Mouse (Mus musculus) forebrain, postnatal 0 days (tissue): ENCODE data around the gene Tmem231. TPM values are rescaled to one million over a fixed set of nuclear protein-coding genes. Genes with fewer than 3 reads are reported as not detected.
A peak's percentile ranks its signal among the peaks of the same experiment; 100 is the strongest.

ENCODE experiments used
- ATAC-seq: fragments of 200-750 bp; cut with Nextera tagmentation; 2 replicates; pipeline ENCODE4 v1.8.0; 2017; ENCODE audit warnings: mild to moderate bottlenecking, moderate library complexity
- DNase-seq: peaks from one replicate; pipeline ENCODE4 v3.0.0-alpha.2; 2015
- H3K27ac ChIP-seq: fragments of 300-500 bp; sonication (generic); 2 replicates; pipeline ENCODE4 v1.5.1; 2014; ENCODE audit warnings: low read depth, mild to moderate bottlenecking, antibody characterized with exemption, low read length, moderate library complexity, mixed read lengths
- H3K27me3 ChIP-seq: fragments of 300-500 bp; sonication (generic); 2 replicates; pipeline ENCODE4 v1.6.1; 2014; ENCODE audit warnings: mild to moderate bottlenecking, low read length, mixed read lengths; ENCODE audit not compliant: insufficient read depth
- H3K36me3 ChIP-seq: fragments of 300-500 bp; sonication (generic); 2 replicates; pipeline ENCODE4 v1.6.1; 2014; ENCODE audit warnings: mild to moderate bottlenecking, moderate library complexity; ENCODE audit not compliant: insufficient read depth
- H3K4me1 ChIP-seq: fragments of 300-500 bp; sonication (generic); 2 replicates; pipeline ENCODE4 v1.6.1; 2014; ENCODE audit warnings: antibody characterized with exemption; ENCODE audit not compliant: insufficient read depth
- H3K4me2 ChIP-seq: fragments of 300-500 bp; sonication (generic); 2 replicates; pipeline ENCODE4 v1.6.1; 2014; ENCODE audit warnings: low read depth, mild to moderate bottlenecking, moderate library complexity
- H3K4me3 ChIP-seq: fragments of 300-500 bp; sonication (generic); 2 replicates; pipeline ENCODE4 v1.5.1; 2014; ENCODE audit warnings: low read depth, low read length, mixed read lengths
- H3K9ac ChIP-seq: fragments of 300-500 bp; sonication (generic); 2 replicates; pipeline ENCODE4 v1.6.1; 2014; ENCODE audit warnings: mild to moderate bottlenecking
- H3K9me3 ChIP-seq: fragments of 300-500 bp; sonication (generic); 2 replicates; pipeline ENCODE4 v1.6.1; 2016; ENCODE audit warnings: low read length
- CTCF ChIP-seq: sonication (generic); IDR thresholded peaks from 2 replicates; pipeline ENCODE4 v1.5.1; 2016; ENCODE audit warnings: antibody characterized with exemption, control low read depth, low read depth
- WGBS: fragments of 180-500 bp; shearing (Covaris S2); extraction: QIAGEN DNeasy Blood & Tissue Kit; methylation state at CpG from one replicate; pipeline ENCODE4 v1.1.7; 2014; 5-methylcytosine and 5-hydroxymethylcytosine counted together
- polyA plus RNA-seq: library from polyadenylated mRNA; unstranded; fragments of >200 nt; fragmentation: Nextera tagmentation; extraction: Ambion mirVana; gene quantifications from 2 replicates; pipeline ENCODE4 v1.2.1, GENCODE M21; 2015
- total RNA-seq: library from RNA; depleted of rRNA; stranded (reverse); fragments of >200 nt; gene quantifications from 2 replicates; pipeline ENCODE4 v1.2.3, GENCODE M21; 2014; rRNA removed

The Tmem231 gene
- total RNA-seq (15.9 and 19.9 TPM in 2 replicates), polyA plus RNA-seq (12.3 and 14.7 TPM in 2 replicates)

DNA sequence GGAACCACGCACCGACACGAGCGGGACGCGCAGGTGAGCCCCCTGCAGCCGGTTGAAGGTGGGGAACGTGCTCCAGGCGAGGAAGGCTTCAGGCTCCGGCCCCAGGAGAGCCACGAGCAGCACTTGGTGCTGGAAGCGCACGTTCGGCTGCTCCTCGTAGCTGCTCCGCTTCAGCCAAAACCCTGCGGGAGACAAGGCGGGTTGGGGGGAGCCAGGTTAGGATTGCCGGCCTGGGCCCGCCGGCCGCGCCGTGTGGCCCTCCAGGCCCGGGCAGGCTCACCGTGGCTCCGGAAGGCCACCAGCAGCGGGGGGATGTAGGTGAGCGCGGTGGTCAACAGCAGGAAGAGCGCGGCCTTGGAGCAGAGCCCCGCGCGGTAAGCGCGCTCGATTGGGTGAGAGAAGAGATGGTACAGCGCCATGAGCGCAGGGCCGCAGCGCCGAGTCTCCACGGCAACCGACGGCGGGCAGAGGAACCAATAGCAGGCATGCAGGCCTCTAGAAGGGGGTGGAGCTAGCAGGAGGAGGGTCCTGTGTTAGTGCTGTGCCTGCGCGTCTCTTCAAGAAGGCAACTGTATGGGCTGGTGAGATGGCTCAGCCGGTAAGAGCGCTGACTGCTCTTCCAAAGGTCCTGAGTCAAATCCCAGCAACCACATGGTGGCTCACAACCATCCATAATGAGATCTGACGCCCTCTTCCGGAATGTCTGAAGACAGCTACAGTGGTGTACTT, at the start of gene Tmem231:
Gene Tmem231, minus strand, starts transcription at position 534 of the 729 bp plus-strand sequence.
- peak within 1 kb of the TSS; percentile 84 for H3K4me2 ChIP-seq
- H3K9ac ChIP-seq: peak within 1 kb of the TSS; percentile 62
- peak; percentile 93 for DNase-seq
- peaks cover 13% of the 10 kb centered on the region; the same call in 1 of the 2 replicates for H3K4me1 ChIP-seq
- peak within 1 kb of the TSS; percentile 80 for H3K27ac ChIP-seq
- no peaks in the 10 kb centered on the region for H3K36me3 ChIP-seq
- 2% methylated on average over 52 of the region's 53 CpGs for WGBS
- peak; percentile 50 for TF ChIP-seq CTCF
- H3K27me3 ChIP-seq: no peaks in the 10 kb centered on the region
- H3K4me3 ChIP-seq: peak within 1 kb of the TSS; percentile 59
- ATAC-seq: peak; percentile 100
- H3K9me3 ChIP-seq: no peaks in the 10 kb centered on the region

DNA sequence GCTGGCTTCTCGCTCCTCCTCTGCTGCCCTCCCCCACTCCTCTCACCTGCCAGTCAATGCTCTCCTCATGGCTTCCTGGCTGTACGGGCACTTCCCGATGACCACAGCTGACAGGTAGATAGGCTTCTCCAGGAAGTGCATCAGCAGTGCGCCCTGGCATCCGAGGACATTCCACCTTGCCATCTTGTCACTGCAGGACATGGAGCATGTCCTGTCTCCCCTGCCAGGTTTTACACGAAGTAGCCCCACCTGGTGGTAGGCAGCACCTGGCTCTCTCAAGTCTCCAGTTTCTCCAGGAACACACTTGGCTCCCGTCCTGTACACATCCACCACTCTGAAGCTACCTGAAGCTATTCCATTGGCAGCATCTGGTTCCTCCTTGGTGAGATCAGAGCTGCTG, 48.4 kb upstream of the Tmem231 start:
- H3K27me3 ChIP-seq: no peaks in the 10 kb centered on the region
- no peak; the same call in none of the 2 replicates for TF ChIP-seq CTCF
- H3K27ac ChIP-seq: no peak overlapping the region
- 82% methylated on average over 7 of the region's 7 CpGs for WGBS
- H3K9ac ChIP-seq: no peak overlapping the region
- no peak overlapping the region for H3K4me3 ChIP-seq
- peaks cover 31% of the 10 kb centered on the region for H3K36me3 ChIP-seq
- ATAC-seq: no peak
- no peaks in the 10 kb centered on the region for H3K4me1 ChIP-seq
- DNase-seq: no peak
- no peaks in the 10 kb centered on the region for H3K9me3 ChIP-seq
- no peak overlapping the region for H3K4me2 ChIP-seq

GRCm38 (mm10) chr8:111978147-111978546, 44.5 kb upstream of the Tmem231 start:
- H3K4me3 ChIP-seq: no peak overlapping the region
- no peaks in the 10 kb centered on the region for H3K27me3 ChIP-seq
- no peak for ATAC-seq
- no peaks in the 10 kb centered on the region for H3K4me1 ChIP-seq
- no peak overlapping the region for H3K4me2 ChIP-seq
- no peak for DNase-seq
- H3K9me3 ChIP-seq: no peaks in the 10 kb centered on the region
- peaks cover 14% of the 10 kb centered on the region; the same call in 1 of the 2 replicates for H3K36me3 ChIP-seq
- no peak overlapping the region for H3K27ac ChIP-seq
- no peak for TF ChIP-seq CTCF
- 84% methylated on average over 10 of the region's 10 CpGs for WGBS
- no peak overlapping the region for H3K9ac ChIP-seq

- no peaks in the 10 kb centered on the region for H3K4me1 ChIP-seq
- no peak for TF ChIP-seq CTCF
- no peak overlapping the region for H3K27ac ChIP-seq
- no peak overlapping the region for H3K4me2 ChIP-seq
- no peak overlapping the region for H3K9ac ChIP-seq
- WGBS: 98% methylated on average over 2 of the region's 2 CpGs
- H3K36me3 ChIP-seq: peaks cover 8% of the 10 kb centered on the region; the same call in 1 of the 2 replicates
- H3K27me3 ChIP-seq: no peaks in the 10 kb centered on the region
- no peak for ATAC-seq
- no peaks in the 10 kb centered on the region for H3K9me3 ChIP-seq
- no peak overlapping the region for H3K4me3 ChIP-seq
- DNase-seq: no peak
These were observed 42.6 kb upstream of the Tmem231 start for GRCm38 (mm10) chr8:111976326-111976725.

- Histone ChIP-seq H3K27me3 (no peaks in the 10 kb centered on the region), H3K9ac (no peak overlapping the region), H3K27ac (no peak overlapping the region), H3K4me2 (no peak overlapping the region), H3K9me3 (no peaks in the 10 kb centered on the region), H3K4me3 (no peak overlapping the region), H3K36me3 (peaks cover 8% of the 10 kb centered on the region; the same call in 1 of the 2 replicates), H3K4me1 (no peaks in the 10 kb centered on the region)
- ATAC-seq: no peak
- 97% methylated on average over 2 of the region's 2 CpGs for WGBS
- no peak for TF ChIP-seq CTCF
- no peak for DNase-seq
These were observed 42.0 kb upstream of the Tmem231 start for GRCm38 (mm10) chr8:111975706-111976105.

- no peak overlapping the region for H3K9ac ChIP-seq
- H3K27me3 ChIP-seq: no peaks in the 10 kb centered on the region
- H3K4me1 ChIP-seq: no peaks in the 10 kb centered on the region
- 95% methylated on average over 12 of the region's 12 CpGs for WGBS
- no peaks in the 10 kb centered on the region for H3K9me3 ChIP-seq
- H3K4me2 ChIP-seq: no peak overlapping the region
- no peak for ATAC-seq
- H3K36me3 ChIP-seq: peaks cover 7% of the 10 kb centered on the region; the same call in 1 of the 2 replicates
- TF ChIP-seq CTCF: no peak
- no peak overlapping the region for H3K4me3 ChIP-seq
- H3K27ac ChIP-seq: no peak overlapping the region
- no peak for DNase-seq
These were observed 40.5 kb upstream of the Tmem231 start for GRCm38 (mm10) chr8:111974138-111974537.

- H3K4me2 ChIP-seq: no peak overlapping the region
- no peaks in the 10 kb centered on the region for H3K9me3 ChIP-seq
- ATAC-seq (no peak), DNase-seq (no peak)
- no peak overlapping the region for H3K4me3 ChIP-seq
- no peak overlapping the region for H3K27ac ChIP-seq
- no peak for TF ChIP-seq CTCF
- H3K9ac ChIP-seq: no peak overlapping the region
- 34% methylated on average over 5 of the region's 5 CpGs for WGBS
- no peaks in the 10 kb centered on the region for H3K27me3 ChIP-seq
- no peaks in the 10 kb centered on the region for H3K4me1 ChIP-seq
- no peaks in the 10 kb centered on the region for H3K36me3 ChIP-seq
These were observed 35.3 kb upstream of the Tmem231 start for GRCm38 (mm10) chr8:111968991-111969390.
